Mouse (Mus musculus): ENCODE data around the gene Fbln1.

Fbln1 gene

GRCm38 (mm10) chr15:85238821-85239745 lies 33.3 kb downstream of the Fbln1 start:
- DNase-seq (ENCODE audit: low spot score): no peak

GRCm38 (mm10) chr15:85240086-85240485 lies 34.3 kb downstream of the Fbln1 start:
- DNase-seq (ENCODE audit: low spot score): no peak

- no peak for DNase-seq (ENCODE audit: low spot score)
These were observed 36.1 kb downstream of the Fbln1 start for GRCm38 (mm10) chr15:85241856-85242255.

- DNase-seq (ENCODE audit: low spot score): no peak
These were observed 38.8 kb downstream of the Fbln1 start for GRCm38 (mm10) chr15:85244414-85245161.

GRCm38 (mm10) chr15:85245241-85246010 lies 39.7 kb downstream of the Fbln1 start:
- DNase-seq (ENCODE audit: low spot score): no peak

GRCm38 (mm10) chr15:85246016-85246415 lies 40.3 kb downstream of the Fbln1 start:
- DNase-seq (ENCODE audit: low spot score): no peak

GRCm38 (mm10) chr15:85246936-85247335 lies 41.2 kb downstream of the Fbln1 start:
- DNase-seq (ENCODE audit: low spot score): no peak

GRCm38 (mm10) chr15:85248311-85248710 lies 42.6 kb downstream of the Fbln1 start:
- no peak for DNase-seq (ENCODE audit: low spot score)

GRCm38 (mm10) chr15:85249252-85249651 lies 43.5 kb downstream of the Fbln1 start:
- DNase-seq (ENCODE audit: low spot score): no peak

- DNase-seq (ENCODE audit: low spot score): no peak
These were observed 44.7 kb downstream of the Fbln1 start for GRCm38 (mm10) chr15:85250436-85250835.

GRCm38 (mm10) chr15:85252476-85252875 lies 46.7 kb downstream of the Fbln1 start:
- DNase-seq (ENCODE audit: low spot score): no peak

GRCm38 (mm10) chr15:85257775-85258429 lies 52.2 kb downstream of the Fbln1 start:
- DNase-seq (ENCODE audit: low spot score): peak; percentile 6

- no peak for DNase-seq (ENCODE audit: low spot score)
These were observed 57.1 kb downstream of the Fbln1 start for GRCm38 (mm10) chr15:85262805-85263204.

GRCm38 (mm10) chr15:85266729-85267434 lies 61.1 kb downstream of the Fbln1 start:
- DNase-seq (ENCODE audit: low spot score): peak; percentile 9

- no peak for DNase-seq (ENCODE audit: low spot score)
These were observed 62.1 kb downstream of the Fbln1 start for GRCm38 (mm10) chr15:85267891-85268290.

- DNase-seq (ENCODE audit: low spot score): no peak
These were observed 67.2 kb downstream of the Fbln1 start for GRCm38 (mm10) chr15:85272988-85273387.

GRCm38 (mm10) chr15:85277221-85277620 lies 71.5 kb downstream of the Fbln1 start:
- no peak for DNase-seq (ENCODE audit: low spot score)

- no peak for DNase-seq (ENCODE audit: low spot score)
These were observed 73.2 kb downstream of the Fbln1 start for GRCm38 (mm10) chr15:85278986-85279385.

GRCm38 (mm10) chr15:85282021-85282420 lies 76.3 kb downstream of the Fbln1 start:
- no peak for DNase-seq (ENCODE audit: low spot score)

- no peak for DNase-seq (ENCODE audit: low spot score)
These were observed 78.9 kb downstream of the Fbln1 start for GRCm38 (mm10) chr15:85284651-85285050.

- DNase-seq (ENCODE audit: low spot score): no peak
These were observed 88.9 kb downstream of the Fbln1 start for GRCm38 (mm10) chr15:85294632-85295031.
